Mouse (Mus musculus) brown adipose tissue, adult 24 weeks (tissue): ENCODE measurements around the gene Rgs7. TPM values are rescaled to one million over a fixed set of nuclear protein-coding genes. Genes with fewer than 3 reads are reported as not detected.
A peak's percentile ranks its signal among the peaks of the same experiment; 100 is the strongest.

Source experiments
- H3K27ac ChIP-seq: fragments of 200-500 bp; replicated peaks from 2 replicates; pipeline ENCODE4 v1.5.1; 2012; ENCODE audit warnings: low read depth, mild to moderate bottlenecking, low read length
- H3K4me1 ChIP-seq: fragments of 200-500 bp; 2 replicates; pipeline ENCODE4 v1.6.1; 2012; ENCODE audit warnings: low read length, mixed read lengths; ENCODE audit not compliant: control insufficient read depth, insufficient read depth, insufficient read length
- H3K4me3 ChIP-seq: fragments of 200-500 bp; 2 replicates; pipeline ENCODE4 v1.5.1; 2012; ENCODE audit warnings: low read depth, mild to moderate bottlenecking, low read length, moderate library complexity; ENCODE audit not compliant: insufficient read depth
- polyA plus RNA-seq: library from polyadenylated mRNA; stranded (reverse); fragments of >200 nt; gene quantifications from 2 replicates; pipeline ENCODE4 v1.2.4, GENCODE M21; 2012; ENCODE audit not compliant: missing spikeins, insufficient read depth, insufficient read length

The Rgs7 gene
- polyA plus RNA-seq, 1 experiment, result 49.8 TPM

DNA sequence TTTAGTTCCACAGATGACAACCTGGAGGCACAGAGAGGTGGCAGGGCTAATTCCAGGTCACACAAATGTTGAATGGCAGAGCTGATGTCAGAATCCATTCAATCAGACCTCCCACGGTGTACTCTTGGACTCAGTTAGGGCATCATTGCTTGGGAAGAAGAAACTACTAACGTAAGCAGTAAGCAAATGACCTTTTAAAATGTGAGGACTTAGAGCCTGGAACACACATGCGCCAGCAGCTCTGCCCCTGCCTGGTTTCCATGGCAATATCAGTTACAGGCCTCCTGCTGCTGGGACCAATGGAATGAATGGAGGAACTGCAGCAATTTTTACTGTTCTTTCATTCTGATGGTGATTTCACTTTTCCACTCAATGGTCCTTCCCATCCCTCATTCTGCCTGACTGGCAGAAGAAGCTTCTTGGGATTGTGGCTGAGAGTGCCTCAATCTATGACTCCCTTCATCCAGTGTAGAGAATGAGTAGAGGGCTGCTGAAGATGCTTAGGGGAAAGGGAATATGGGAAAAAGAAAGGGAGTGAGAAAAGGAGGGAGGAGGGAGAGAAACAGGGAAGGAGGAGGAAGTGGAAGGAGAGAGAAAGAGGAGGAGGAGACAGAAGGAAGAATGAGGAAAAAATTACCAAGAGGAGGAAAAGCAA lies 106.6 kb downstream of the Rgs7 start:
- no peaks in the 10 kb centered on the region for H3K4me1 ChIP-seq

GRCm38 (mm10) chr1:175372571-175372970 lies 119.7 kb downstream of the Rgs7 start:
- Histone ChIP-seq H3K27ac (no peak overlapping the region), H3K4me1 (no peaks in the 10 kb centered on the region), H3K4me3 (no peak overlapping the region)

More for the DNA sequence above, 106.6 kb downstream of the Rgs7 start:
- Histone ChIP-seq H3K27ac (no peak overlapping the region), H3K4me3 (no peak overlapping the region)

DNA sequence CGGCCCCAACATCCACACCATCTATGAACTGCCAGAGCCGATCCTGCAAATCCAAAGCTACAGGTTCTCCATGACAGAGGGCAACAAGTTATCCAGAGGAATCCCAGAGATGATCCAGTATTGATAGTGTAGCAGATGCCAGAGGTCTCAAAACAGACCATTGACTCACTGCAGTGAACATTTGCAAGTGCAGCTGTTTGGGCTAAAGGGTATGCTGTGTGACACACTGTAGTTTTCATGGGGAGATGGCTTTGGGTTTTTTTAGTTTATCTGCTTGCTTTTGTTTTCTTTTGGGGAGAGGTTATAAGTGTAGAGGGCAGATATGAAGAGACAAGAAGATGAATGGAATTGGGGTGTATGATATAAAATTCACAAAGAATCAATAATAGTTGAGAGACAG lies 124.2 kb downstream of the Rgs7 start:
- no peaks in the 10 kb centered on the region for H3K4me1 ChIP-seq
- no peak overlapping the region for H3K27ac ChIP-seq
- H3K4me3 ChIP-seq, result no peak overlapping the region

DNA sequence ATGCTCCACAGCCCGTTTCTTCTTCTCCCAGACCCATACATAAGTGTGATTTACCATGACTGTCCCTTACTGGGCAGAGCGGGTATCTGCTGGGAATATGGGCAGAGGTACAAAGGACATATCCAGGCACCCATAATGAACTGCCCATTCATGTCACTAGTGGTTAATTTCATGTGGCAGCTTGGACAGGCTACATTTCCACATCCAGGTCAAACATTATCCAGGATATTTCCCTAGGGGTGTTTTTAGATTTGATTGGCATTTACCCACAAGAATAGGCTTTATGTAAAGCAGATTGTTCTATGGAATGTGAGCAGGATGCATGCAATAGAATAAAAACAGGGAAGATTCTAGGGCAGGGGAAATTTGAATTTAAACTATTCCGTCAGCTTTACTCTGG lies 128.7 kb downstream of the Rgs7 start:
- H3K4me1 ChIP-seq, result no peaks in the 10 kb centered on the region
- H3K4me3 ChIP-seq, result no peak overlapping the region
- H3K27ac ChIP-seq, result no peak overlapping the region

GRCm38 (mm10) chr1:175359411-175360366 lies 132.6 kb downstream of the Rgs7 start:
- Histone ChIP-seq H3K4me3 (no peak overlapping the region), H3K4me1 (no peaks in the 10 kb centered on the region), H3K27ac (peak overlapping the region; percentile 69)

- Histone ChIP-seq H3K27ac (peak overlapping the region; percentile 85), H3K4me1 (no peaks in the 10 kb centered on the region), H3K4me3 (no peak overlapping the region)
Observed at GRCm38 (mm10) chr1:175352921-175353320, 139.4 kb downstream of the Rgs7 start.

DNA sequence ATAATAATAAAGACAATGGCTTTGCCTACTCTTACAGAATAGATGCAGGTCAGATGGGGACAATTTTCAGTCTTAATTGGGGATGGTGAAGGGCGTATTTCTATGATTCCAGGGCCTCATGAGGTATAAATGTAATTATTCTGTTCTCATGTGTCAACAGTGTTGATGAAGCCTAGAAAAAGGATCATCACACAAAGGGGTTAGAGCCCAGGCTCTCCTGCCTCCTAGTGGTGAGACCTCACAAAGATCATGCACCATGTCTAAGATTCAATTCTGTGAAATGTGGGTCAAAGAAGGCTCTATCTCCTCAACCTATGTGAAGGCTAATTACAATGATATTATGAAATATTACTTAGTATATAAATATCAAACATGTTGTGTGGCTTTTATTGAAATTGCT lies 146.1 kb downstream of the Rgs7 start:
- H3K4me3 ChIP-seq, result no peak overlapping the region
- no peak overlapping the region for H3K27ac ChIP-seq
- no peaks in the 10 kb centered on the region for H3K4me1 ChIP-seq

- Histone ChIP-seq H3K27ac (no peak overlapping the region), H3K4me1 (no peaks in the 10 kb centered on the region), H3K4me3 (no peak overlapping the region)
Observed at GRCm38 (mm10) chr1:175336191-175336590, 156.1 kb downstream of the Rgs7 start.

- H3K4me1 ChIP-seq, result no peaks in the 10 kb centered on the region
- H3K27ac ChIP-seq, result no peak overlapping the region
- H3K4me3 ChIP-seq, result no peak overlapping the region
Observed at GRCm38 (mm10) chr1:175333041-175333854, 159.1 kb downstream of the Rgs7 start.

GRCm38 (mm10) chr1:175329934-175330471 lies 162.3 kb downstream of the Rgs7 start:
- Histone ChIP-seq H3K27ac (no peak overlapping the region), H3K4me3 (no peak overlapping the region), H3K4me1 (no peaks in the 10 kb centered on the region)

- H3K4me1 ChIP-seq, result no peaks in the 10 kb centered on the region
- H3K27ac ChIP-seq, result no peak overlapping the region
- H3K4me3 ChIP-seq, result no peak overlapping the region
Observed at GRCm38 (mm10) chr1:175322781-175323180, 169.5 kb downstream of the Rgs7 start.

DNA sequence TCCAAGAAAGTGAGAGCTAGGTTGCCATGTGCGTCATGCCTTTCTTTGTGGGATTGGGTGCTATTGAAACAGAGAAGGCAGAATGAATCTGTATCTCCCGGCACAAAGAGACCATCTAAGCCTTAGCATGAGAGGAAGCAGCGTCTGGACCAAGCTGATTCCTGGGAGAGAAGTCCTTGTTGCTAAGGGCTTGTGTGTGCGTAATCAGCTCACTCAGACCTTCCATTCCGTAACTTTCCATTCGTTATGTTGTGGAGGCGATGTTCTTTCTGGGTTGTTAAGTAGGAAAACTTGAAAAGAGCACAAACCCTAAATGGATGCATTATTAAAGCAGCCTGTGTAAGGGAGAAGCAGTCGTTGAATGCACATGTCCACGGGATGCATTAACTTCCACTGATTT lies 173.1 kb downstream of the Rgs7 start:
- Histone ChIP-seq H3K27ac (no peak overlapping the region), H3K4me3 (no peak overlapping the region)

GRCm38 (mm10) chr1:175317264-175317663 lies 175.0 kb downstream of the Rgs7 start:
- no peaks in the 10 kb centered on the region; the same call in 1 of the 2 replicates for H3K4me1 ChIP-seq
- no peak overlapping the region for H3K4me3 ChIP-seq
- H3K27ac ChIP-seq, result no peak overlapping the region

More for the DNA sequence above, 173.1 kb downstream of the Rgs7 start:
- no peaks in the 10 kb centered on the region; the same call in 1 of the 2 replicates for H3K4me1 ChIP-seq

- Histone ChIP-seq H3K4me3 (no peak overlapping the region), H3K4me1 (no peaks in the 10 kb centered on the region), H3K27ac (no peak overlapping the region)
Observed at GRCm38 (mm10) chr1:175307604-175308003, 184.7 kb downstream of the Rgs7 start.

GRCm38 (mm10) chr1:175300895-175301294 lies 191.4 kb downstream of the Rgs7 start:
- Histone ChIP-seq H3K27ac (no peak overlapping the region; the same call in 1 of the 2 replicates), H3K4me1 (no peaks in the 10 kb centered on the region), H3K4me3 (no peak overlapping the region)
